Mouse (Mus musculus) brain, adult 2 months (tissue): ENCODE data around the gene Arhgef39.
A peak's percentile ranks its signal among the peaks of the same experiment; 100 is the strongest.
"Not testable (repeated sequence)": the region's sequence is repeated elsewhere in the genome, so short reads cannot be mapped to it uniquely, and the experiment has no call there.

Experiments used
- DNase-seq: peaks from one replicate; pipeline ENCODE4 v3.0.0; 2011; ENCODE audit warnings: low read depth, low spot score

The Arhgef39 gene

GRCm38 (mm10) chr4:43507938-43508665 is 8.6 kb upstream of the Arhgef39 start:
- no peak for DNase-seq

GRCm38 (mm10) chr4:43506536-43507185 is 7.2 kb upstream of the Arhgef39 start, which contains the start of gene Car9:
TSS of gene Car9 (plus strand) at chr4:43506966.
- DNase-seq = peak; percentile 86

GRCm38 (mm10) chr4:43506074-43506473 is 6.6 kb upstream of the Arhgef39 start:
- DNase-seq = no peak

GRCm38 (mm10) chr4:43504269-43504668 is 4.8 kb upstream of the Arhgef39 start:
- DNase-seq = no peak

- no peak for DNase-seq
These were observed 4.0 kb upstream of the Arhgef39 start for GRCm38 (mm10) chr4:43503506-43503905.

- DNase-seq = no peak
These were observed 3.5 kb upstream of the Arhgef39 start for GRCm38 (mm10) chr4:43503041-43503440.

- DNase-seq = no peak
These were observed 512 bp downstream of the Arhgef39 start for GRCm38 (mm10) chr4:43498983-43499382.

- DNase-seq = no peak
These were observed 1.5 kb downstream of the Arhgef39 start for GRCm38 (mm10) chr4:43497946-43498345.

GRCm38 (mm10) chr4:43497405-43497804 is 2.1 kb downstream of the Arhgef39 start:
- DNase-seq = no peak

GRCm38 (mm10) chr4:43496587-43496986 is 2.9 kb downstream of the Arhgef39 start:
- no peak for DNase-seq

GRCm38 (mm10) chr4:43493846-43494240 is 5.7 kb downstream of the Arhgef39 start:
- DNase-seq = peak; percentile 27

- DNase-seq = peak; percentile 97
These were observed 6.2 kb downstream of the Arhgef39 start for GRCm38 (mm10) chr4:43493186-43493845.

GRCm38 (mm10) chr4:43492821-43493185 is 6.7 kb downstream of the Arhgef39 start, which contains the start of gene Ccdc107:
TSS of gene Ccdc107 (plus strand) at chr4:43492900.
- peak; percentile 100 for DNase-seq

- DNase-seq = no peak
These were observed 7.2 kb downstream of the Arhgef39 start for GRCm38 (mm10) chr4:43492101-43492820.

- DNase-seq = no peak
These were observed 8.7 kb downstream of the Arhgef39 start for GRCm38 (mm10) chr4:43490801-43491200.

GRCm38 (mm10) chr4:43489611-43490010 is 9.9 kb downstream of the Arhgef39 start:
- DNase-seq = no peak

- DNase-seq = not testable (repeated sequence)
These were observed 13.8 kb downstream of the Arhgef39 start for GRCm38 (mm10) chr4:43485666-43486065.

- no peak for DNase-seq
These were observed 15.9 kb downstream of the Arhgef39 start, which contains the start of gene Sit1 for GRCm38 (mm10) chr4:43483535-43484091. TSS of gene Sit1 (minus strand) at chr4:43483734.

GRCm38 (mm10) chr4:43482591-43482990 is 16.9 kb downstream of the Arhgef39 start:
- DNase-seq = no peak

- no peak for DNase-seq
These were observed 17.5 kb downstream of the Arhgef39 start for GRCm38 (mm10) chr4:43481894-43482456.

GRCm38 (mm10) chr4:43480985-43481384 is 18.5 kb downstream of the Arhgef39 start:
- no peak for DNase-seq
